Mouse (Mus musculus) liver (tissue): ENCODE measurements around the gene Kcnq2.

Experiments used
- DNase-seq: peaks from one replicate; pipeline ENCODE4 v3.0.0-alpha.2; 2020; ENCODE audit warnings: mixed read lengths

The Kcnq2 gene

DNA sequence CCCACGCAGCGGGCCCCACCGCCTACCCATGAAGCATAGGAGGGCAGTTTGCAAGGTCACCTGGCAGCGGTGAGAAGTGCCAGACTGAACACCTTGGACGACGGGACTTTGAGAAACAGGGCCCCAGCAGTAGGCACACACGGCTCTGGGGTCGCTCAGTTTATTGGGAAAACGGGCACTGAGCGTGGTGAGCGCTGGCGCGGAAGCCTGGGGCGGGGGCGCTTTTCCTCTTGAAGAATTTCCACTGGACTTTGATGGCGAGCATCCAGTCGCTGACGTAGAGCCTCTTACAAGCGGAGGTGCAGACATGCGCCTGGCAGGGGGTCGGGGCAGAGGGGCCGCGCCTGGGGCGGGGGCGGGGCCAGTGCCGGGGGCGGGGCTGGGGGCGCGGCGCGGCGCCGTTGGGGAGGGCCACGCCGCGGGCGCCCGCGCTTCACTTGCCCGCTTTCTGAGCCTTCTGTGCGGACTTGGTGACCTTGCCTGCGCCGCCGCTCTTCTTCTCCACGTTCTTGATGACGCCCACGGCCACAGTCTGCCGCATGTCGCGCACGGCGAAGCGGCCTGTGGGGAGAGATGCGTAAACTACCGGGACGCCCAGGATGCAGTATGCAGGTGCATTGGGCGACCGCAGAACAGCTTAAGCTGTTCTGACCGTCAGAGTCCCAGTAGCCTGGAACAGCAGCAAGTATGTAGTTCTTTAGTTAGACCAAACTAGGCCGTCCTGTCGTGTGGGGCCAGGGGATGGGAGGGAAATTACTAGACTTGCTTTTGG is 12.6 kb upstream of the Kcnq2 start:
- DNase-seq, result peak; percentile 20

DNA sequence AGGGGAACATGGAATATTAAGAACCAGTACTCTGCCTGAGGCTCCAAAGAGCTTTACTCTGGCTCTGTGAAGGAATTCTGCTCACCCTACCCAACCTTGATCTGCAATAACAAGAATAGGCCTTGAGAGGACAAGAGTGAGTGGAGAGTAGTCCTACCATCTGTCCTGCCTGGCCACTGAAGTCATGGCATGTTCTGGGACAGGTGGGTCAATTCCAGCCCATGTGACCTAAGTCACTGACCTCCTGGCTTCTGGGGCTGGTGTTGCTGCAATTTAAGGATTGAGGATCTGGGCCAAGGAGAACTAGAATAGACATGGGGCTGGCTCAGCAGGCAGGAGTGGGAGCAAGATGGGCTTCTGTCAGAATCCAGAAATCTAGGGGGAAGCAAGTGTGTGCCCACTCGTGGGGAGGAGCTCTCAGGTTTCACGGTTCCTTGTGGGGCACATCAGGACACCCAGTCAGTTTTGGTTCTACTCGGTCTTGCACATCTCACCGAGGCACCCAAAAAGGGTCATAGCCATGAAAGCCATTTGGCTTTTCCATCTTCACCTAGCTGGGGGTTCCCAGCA is 12.0 kb upstream of the Kcnq2 start:
- DNase-seq, result no peak

DNA sequence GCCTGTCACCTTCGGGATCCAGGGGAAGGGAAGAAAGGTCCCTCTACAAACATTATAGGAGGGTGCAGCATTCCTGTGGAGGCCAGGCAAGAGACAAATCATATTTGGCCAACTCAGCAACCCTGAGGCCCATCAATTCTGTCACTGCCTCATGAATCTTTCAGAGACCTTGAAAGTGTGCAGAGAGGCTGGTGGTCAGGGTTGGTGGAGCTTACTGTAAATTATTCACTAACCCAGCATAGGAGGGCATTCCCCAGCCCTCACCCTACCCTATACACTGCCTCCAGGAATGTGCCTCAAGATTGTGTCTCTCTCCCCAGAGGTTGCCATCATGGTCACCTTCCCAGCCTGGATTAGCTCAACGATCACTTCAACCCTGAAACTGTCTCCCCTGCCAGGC is 9.6 kb upstream of the Kcnq2 start:
- DNase-seq, result no peak

DNA sequence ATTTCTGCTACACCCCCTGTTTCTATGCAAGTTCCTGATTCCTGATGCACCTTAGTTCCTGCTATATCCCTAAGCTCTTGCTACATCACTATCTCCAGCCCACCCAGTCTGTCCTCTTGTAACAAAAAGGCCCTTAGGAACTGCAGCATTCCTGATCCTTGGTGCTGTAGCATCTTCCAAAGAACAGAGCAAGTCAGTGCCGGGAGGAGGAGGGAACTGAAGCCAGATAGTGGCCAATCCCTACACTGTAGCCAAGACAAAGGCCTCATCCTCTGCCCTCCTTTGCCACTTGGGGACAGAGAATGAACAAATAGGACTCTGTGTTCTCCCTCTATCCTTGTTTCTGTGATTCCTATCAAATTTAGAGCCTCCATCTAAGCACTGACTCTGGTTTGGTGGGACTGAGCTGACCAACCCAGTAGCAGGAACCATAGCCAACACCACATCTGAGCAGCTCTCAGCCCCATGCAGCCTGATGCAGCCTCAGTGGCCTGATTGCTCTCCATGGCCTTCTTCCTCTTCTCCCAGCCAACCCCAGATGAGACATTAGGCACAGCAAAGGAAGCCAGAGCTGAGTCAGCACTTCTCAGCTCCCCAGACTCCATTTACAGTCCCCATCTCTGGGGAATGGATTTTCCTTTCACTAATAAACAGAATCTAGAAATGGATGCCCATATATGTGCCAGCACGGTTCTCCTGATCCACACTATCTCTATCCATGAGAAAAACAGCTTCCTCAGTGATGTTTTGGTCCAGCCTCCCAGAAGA is 8.6 kb upstream of the Kcnq2 start:
- no peak for DNase-seq

DNA sequence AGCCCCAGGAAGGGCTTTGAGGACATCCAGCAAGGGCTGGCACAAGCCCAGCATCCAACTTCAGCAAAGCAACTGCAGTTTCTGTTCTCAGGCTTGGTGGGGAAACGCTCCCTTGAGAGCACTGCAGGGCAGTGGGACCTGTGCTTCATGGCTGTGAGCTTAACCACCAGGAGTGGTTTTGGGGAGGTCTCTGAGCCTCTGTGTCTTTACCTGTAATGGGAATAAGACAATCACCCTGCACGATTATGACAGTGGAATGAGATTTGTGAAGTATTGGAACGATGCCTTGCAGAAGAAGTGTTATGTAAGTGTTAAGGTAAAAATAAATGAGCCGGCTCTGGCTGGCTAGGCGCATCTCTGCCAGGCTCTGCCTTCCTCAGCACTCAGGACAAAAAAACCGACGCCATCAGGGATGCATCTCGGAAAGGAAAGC is 7.6 kb upstream of the Kcnq2 start:
- DNase-seq, result no peak

DNA sequence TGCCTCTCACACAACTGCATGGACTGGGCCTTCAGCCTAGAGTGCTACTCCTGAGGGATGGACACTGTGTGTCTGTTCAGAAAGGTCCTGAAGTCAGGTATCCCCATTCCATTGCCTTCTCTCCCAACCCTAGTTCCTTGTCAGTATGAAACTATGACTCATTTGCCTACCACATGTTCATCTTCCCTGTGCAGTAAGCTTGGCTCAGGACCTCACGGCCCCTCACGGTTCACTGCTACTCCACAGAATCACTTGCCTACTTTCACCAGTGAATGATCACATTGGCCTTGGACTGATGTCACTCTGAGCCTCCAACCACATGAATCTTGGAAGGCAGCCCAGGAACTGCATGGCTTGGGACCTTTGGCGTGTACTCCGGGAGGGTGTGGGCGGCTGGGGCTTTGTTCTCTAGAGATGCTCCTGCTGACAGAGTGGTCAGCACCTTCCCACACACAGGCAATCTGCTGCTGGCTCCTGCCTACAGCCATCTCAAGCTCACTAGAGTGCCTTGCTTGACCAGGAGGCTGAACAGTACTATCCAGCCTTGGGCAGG is 4.6 kb upstream of the Kcnq2 start:
- DNase-seq, result no peak

DNA sequence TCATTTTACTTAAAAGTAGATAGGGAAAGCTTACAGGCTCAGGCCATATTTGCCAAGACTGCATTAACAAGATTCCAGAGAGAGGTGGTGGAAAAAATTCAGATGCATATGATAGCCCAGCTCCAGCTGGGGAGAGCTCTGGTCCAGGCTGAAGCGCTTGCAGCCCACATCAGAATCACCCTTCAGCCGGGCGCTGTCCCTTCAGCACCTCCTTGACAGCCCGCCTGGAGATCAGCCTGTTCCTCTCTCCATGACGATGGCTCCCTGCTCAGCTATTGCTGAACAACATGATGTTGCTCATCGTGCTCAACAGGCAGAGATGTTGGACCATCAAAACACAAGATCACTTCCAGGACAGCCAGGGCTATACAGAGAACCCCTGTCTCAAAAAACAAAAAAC is 1.8 kb upstream of the Kcnq2 start:
- peak; percentile 44 for DNase-seq

DNA sequence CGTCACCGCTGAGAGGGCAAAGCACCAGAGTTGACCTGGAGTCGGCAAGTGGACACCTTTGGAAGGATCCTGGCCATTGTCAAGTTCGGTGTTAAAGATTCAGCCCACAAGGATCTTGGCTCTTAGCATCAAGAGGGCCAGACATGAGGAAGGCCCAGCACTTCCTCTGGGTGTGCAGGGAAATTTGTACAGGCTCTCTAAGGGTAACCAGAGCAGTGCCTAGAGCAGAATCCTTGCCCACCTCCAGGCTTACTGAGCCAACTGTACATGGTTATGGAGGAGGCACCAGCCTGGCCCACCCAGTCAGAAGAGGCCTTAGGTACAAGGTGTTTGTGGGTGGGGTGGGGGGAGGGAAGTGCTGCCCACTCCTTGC is 332 bp upstream of the Kcnq2 start:
- no peak for DNase-seq

DNA sequence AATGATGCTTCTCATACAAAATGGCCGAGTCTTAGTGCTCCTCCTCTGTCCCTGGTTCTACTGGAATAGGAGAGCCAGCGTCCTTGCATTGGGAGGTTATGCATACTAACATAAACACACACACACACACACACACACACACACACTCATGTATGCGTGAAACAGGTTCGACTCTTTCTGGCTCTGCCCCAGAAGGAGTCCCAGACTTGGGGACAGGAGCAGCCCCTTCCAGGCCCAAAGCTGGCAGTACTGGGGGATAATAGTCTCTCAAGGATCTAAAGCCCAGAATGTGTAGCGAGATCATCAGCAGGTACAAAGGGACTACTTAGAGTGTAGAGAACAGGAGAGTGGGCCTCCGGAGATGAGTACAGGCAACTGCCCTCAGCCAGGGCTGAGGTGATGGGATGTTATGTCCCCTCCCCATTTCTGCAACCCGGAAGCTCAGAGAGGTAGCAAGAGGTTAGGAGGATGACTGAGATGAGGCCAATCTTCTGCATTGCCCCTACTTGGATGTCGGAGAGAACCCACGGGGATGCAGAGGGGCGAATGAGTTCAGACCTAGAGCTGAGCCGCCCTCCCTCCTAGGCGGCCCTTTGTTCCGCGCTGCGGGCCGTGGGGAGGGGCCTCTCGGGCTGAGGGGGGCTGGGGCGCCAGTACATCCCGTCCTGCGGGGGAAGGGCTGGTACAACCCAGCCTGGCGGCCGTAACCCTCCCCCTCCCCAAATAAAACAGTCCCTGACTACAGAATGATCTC is 1.1 kb downstream of the Kcnq2 start:
- no peak for DNase-seq

DNA sequence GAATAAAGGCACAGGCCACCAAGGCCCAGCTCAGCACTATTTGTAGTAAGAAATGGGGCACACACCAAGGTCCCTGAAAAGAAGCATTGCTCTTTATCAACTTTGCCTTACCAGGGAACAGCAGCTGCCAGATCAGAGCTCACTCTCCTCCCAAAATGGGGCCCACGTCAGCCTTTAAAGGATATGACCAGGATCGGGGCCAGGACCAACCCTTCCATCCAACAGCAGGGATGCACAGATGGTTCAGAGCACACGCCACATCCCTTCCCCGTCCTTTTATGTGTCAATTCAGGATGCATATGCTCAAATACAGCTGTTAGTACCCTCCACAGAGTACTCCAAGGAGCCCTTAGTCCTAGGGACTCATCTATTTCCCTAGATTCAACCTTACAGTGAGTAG is 4.9 kb downstream of the Kcnq2 start:
- DNase-seq, result no peak

DNA sequence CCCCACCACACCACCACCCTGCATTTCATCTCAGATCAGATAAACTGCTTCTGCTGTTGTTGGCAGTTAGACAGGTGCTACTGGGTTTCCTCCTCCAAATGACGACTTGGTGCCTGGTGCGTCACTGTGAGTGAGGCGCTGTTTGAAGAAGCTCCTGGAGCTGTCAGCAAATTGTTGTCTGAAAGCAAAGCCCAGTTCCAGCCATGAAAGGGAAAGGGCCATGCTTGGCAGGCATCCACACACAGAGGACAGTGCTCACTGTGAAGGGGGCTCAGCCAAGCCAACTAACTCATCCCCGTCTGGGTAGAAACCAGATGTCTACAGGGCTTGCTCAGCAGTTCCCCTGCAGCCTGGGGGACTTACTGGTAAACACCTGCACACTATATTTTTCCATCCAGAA is 6.1 kb downstream of the Kcnq2 start:
- no peak for DNase-seq

DNA sequence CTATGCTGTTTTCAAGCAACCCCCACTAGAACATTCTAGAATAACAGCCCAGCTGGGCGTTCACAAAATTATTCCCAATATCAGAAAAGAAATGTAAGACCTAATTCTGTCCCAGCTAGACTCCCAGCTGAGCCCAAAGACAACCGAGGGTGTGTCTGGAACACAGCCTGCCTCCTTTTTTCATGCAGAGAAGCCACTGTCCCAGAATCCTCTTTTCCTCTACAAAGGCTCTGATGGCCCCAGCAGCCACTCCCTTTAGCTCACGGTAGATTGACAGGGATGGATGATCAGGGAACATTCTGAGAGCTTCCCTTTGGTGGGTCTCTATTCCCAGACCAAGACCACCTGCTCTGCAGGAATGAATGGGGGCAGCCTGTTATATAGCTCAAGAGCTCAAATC is 7.3 kb downstream of the Kcnq2 start:
- DNase-seq, result no peak

DNA sequence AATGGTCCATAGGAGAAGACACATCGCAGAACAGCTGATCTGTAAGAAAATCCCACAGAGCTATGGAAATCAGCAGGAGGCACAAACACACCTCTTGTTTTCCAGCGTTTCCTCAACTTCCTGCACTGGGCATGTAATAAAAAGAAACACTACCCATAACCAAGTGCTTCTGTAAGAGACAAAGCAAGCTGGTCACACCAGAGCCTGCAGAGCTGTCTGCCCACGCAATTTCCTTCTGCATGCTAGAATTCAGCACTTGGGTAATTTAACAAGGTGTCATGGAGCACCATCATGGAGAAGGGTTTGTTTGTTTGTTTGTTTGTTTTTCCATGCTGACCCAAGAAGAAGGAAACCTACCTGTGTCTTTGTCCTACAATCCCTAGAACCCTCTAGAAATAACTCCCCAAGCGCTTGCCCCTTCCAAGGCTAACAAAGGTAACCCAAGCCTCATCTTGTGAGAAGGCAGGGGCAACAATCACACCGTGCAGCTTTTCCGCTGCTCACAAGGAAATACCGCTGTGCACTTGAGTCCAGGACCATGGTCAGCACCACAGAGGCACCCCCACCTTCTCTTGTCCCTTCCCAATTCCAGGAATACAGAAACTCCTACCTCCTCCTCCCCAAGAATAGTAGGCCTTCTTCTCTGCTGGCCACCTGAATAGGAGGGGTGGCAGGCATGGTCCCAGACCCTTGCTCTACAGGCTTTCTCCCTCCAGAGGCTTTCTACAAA is 9.2 kb downstream of the Kcnq2 start:
- no peak for DNase-seq

DNA sequence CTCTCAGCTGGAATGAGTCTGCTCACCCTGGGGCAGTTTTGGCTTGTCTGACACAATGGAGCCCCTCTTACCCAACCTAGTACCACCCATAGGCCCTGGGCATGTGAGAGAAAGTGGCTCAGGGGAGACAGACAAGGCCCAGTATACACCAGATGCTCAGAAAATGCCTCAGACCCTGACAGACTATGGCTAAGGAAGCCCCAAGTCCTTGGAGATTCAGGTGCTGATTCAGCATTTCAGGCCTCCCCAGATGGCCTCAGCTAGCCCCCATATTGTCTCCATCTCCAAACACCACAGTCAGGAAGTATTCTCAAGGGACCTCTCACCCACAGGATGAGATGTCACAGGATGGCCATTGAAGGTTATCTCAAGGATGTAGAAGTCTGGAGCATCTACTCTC is 12.5 kb downstream of the Kcnq2 start:
- no peak for DNase-seq

DNA sequence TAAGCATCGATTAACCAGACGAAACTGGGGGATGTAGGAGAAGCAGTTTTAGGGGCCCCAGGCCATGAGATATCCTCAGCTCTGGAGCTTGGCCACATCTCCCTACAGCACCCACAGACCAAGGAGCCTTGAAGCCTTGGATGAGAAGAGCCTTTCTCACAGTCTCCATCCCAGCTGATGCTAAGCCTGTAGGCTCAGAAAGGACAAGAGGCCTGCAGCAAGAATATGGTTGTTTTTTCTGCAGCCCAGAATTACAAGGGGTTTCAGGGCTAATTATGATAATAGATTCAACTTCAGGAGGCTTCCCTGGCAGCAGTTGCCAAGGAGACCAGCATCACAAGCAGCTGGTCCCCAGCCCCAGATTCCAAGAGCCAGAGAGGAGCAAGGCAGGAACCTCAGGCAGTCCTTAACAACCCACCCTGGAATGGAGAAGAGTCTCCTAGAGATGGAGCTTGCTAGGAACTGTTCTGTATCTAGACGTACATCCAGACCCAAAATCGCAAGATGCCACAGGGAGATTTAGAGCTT is 14.1 kb downstream of the Kcnq2 start:
- DNase-seq, result no peak

DNA sequence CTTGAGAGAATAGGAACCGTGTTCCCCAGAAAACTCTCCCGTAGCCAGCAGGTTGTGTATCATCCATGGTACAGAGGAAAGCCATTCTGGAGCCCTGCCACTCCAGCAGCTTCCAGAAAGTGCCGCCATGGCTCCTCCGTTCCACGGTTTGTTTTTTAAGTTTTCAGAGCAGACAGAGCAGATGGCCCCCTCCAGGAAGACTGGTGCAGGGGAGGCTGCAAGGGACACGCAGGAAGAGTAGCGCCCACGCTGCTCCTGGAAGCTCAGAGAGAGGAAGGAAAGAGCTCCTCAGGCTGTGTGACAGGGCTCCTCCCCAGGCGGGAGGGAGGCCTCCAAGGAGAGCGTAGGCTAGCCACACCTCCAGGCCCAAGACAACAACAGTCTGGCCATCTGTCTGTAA is 15.1 kb downstream of the Kcnq2 start:
- DNase-seq, result no peak

DNA sequence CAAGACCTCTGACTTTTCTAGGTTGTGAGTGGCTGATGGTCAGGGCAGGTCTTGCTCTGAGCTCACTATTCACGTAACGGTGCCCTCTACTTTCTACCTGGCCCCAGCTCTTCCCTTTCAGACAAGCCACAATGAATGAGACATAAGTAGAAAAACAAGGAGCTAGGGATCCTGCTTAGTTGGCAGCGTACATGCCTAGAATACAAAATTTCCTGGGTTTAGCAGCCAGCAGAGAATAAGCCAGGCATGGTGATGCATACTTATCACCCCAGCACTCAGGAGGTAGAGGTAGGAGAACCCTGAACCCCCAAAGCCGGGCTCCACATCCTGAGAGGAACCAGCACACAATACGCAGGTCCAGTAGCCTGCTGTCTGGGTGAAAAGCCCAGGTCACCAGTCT is 18.7 kb downstream of the Kcnq2 start:
- no peak for DNase-seq

DNA sequence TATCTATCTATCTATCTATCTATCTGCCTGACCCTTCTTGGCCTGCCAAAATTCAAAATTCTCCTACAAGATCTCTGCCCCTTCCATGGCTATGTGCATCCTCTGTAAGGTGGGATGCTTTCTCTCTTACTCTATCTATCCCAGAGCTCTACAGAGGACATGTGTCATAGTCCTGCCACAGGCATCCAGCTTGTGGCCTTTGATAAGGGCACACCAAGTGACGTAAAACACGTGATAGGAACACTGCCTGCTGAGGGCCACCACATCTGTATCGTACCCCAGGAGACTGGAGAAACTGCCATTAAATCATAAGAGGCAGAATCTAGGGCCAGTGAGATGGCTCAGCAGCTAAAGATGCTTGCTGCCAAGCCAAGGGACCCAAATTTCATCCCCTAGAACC is 19.7 kb downstream of the Kcnq2 start:
- DNase-seq, result no peak

DNA sequence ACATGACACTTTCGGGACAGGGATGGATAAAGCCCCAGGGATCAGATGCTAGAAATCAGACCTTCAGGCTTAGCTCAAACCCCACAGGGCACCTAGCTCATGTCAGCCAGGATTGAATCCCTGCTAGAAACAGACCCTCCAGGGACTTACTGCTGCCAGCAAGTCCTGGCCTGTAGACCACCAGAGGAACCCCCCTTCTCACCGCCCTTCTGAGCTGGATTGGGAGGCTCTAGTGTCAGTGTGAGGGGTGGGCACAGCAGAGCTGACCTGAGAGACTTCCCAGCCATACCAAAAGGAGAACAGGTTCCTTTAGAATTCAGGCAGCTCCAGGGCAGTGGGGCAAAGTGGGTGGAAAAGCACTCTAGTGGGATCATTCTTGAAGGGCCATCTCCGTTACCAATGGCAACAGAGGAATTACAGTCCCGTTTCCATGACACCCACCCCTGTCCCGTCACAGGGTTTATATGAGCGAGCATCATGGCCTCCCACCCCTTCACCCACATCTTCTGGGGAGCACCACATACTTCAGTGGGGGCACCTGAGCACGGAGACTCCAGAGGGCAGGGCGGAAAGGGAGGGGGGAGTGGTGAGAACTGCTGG is 21.2 kb downstream of the Kcnq2 start:
- DNase-seq, result no peak

DNA sequence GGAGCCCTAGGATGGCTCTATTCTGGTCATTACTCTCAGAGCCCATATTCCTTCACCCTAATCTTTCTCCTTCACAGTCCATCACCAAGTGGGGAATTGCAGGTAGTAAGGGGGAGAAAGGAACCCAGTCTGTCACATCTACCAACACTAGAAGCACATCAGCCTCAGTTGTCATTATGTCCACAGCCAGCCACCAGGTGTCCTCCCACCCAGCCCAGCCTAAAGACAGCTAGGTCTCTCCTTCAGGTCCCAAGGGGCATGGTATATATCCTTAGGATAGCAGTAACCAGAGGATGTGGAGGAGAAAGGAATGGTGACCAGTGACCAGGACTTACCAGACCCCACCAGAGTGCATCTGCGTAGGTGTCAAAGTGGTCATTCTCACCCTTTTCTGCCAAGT is 23.4 kb downstream of the Kcnq2 start:
- no peak for DNase-seq

DNA sequence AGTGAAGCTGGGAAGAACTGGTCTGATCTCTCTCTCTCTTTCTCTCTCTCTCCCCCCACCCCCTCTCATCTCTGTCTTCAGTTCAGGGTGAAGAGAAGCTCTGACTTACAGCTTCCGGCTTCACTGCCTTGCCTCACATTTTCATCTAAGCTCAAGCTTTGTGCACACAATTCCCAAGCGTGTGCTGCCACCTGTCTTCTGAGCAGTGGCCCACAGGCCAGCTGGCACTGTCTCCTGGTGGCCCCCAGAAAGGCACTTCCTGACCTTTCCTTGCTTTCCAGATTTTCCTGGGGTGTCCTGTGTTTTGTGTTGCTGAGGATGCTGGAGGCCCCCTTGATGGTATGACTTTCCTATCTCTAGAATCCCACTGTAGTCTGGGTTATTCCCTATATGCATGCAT is 31.0 kb downstream of the Kcnq2 start:
- no peak for DNase-seq

DNA sequence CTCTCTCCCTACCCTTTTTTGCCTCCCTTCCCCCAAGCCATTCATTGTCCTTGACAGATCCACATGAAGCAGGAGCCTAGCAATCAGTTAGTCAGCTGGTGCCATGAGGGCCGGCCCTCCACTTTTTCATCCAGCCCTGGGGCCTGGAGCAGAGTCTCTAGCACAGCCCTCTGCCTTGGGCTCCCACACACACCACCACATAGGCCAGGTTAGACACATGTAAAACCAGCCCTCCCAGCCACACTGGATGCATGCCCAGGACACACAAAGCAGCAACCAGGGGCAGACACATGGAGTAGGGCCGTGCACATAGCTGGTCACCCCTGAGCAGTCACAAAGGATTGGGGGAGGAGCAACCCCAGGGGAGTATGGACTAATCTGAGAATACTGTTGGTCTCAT is 32.9 kb downstream of the Kcnq2 start:
- no peak for DNase-seq
